Mouse (Mus musculus) fat pad, adult 2 months (tissue): ENCODE measurements around the gene Asap3.

Experiments used
- DNase-seq: peaks from one replicate; pipeline ENCODE4 v3.0.0-alpha.2; 2011; ENCODE audit warnings: low read depth, low spot score; ENCODE audit errors: extremely low read depth

Gene Asap3

DNA sequence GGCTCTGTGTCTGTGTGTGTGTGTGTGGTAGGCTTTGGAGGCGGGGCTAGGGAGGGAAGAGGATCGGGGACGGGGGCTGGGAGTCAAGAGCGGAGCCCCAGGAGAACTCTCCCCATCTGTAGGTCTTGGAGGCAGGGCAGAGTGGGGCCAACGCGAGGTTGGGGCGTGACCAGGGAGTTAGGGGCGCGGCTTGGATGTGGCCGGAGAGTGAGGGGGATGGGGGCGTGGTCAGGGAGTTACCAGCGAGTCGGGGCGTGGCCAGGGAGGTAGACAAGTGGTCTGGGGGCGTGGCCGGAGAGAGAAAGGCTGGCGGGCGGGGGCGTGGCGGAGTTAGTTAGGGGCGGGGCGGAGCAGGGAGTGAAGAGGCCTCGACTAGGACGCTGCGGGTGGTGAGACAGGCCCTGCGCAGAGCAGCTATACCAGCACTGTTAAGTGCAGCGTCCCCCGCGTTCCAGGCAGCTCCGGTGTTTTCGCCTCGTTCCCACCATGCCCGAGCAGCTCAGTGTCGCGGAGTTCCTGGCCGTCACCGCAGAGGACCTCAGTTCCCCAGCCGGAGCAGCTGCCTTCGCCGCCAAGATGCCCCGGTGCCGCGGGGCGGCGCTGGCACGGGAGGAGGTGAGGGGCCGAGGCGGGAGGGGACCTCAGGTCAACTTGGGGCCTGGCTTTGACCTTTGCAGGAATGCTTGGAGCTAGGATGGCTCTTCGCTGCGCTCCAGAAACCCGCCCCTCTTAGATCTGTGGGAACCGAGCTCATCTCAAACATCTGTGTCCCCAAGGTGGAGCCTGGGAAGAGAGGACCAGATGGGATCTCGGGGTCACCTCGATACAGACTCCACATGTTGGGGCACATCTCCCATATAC lies at the start of gene Asap3:
Asap3 (plus strand) TSS at position 333 of the 861 bp plus-strand sequence.
- no peak for DNase-seq

GRCm38 (mm10) chr4:136158498-136158897 lies 47.7 kb upstream of the Asap3 start:
- no peak for DNase-seq

- DNase-seq: no peak
Measured at GRCm38 (mm10) chr4:136159802-136160397, 46.3 kb upstream of the Asap3 start.

DNA sequence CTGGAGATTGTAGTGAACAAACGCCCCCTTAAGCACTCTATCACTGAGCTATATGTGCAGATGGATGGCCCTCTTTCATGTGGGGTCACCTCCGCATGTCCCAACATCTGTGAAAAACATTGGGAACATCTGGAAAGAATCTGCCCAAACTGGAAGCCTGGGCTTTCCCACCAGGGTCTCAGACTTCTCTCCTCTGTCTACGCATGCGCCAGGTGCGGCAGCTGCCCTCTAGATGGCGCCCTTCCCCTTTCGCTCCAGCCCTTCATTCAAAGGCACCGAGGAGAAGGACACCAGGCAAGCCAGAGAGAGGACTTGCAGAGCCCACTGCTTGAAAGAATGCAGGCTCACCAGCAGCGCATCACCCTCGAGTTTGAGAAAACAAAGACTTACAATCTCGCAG lies 42.7 kb upstream of the Asap3 start:
- DNase-seq: no peak

- no peak for DNase-seq
Measured at GRCm38 (mm10) chr4:136164981-136165380, 41.2 kb upstream of the Asap3 start.

- DNase-seq: no peak
Measured at GRCm38 (mm10) chr4:136167701-136168100, 38.5 kb upstream of the Asap3 start.

- no peak for DNase-seq
Measured at GRCm38 (mm10) chr4:136170401-136170800, 35.8 kb upstream of the Asap3 start.

DNA sequence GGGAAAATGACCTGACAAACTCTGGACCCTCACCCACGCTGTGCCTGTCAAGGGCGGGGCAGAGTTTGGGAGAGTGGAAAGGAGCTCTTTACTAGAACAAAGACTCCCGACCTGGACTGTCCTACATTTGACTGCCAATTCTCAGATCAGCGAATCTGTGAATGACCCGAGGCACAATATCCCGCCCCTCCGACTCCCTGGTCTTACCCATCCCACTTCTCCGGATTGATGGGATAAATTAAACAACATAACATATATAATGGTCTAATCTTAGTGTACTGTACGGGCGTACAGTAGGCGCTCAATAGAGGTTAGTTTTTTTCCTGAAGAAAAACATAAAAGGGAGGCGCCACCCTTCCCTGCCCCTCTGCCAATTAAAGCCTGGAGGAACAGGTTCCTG lies 34.7 kb upstream of the Asap3 start:
- DNase-seq: no peak

GRCm38 (mm10) chr4:136172011-136172541 lies 34.1 kb upstream of the Asap3 start, which contains the start of gene E2f2:
Gene E2f2 (plus strand): TSS chr4:136172394.
- no peak for DNase-seq

DNA sequence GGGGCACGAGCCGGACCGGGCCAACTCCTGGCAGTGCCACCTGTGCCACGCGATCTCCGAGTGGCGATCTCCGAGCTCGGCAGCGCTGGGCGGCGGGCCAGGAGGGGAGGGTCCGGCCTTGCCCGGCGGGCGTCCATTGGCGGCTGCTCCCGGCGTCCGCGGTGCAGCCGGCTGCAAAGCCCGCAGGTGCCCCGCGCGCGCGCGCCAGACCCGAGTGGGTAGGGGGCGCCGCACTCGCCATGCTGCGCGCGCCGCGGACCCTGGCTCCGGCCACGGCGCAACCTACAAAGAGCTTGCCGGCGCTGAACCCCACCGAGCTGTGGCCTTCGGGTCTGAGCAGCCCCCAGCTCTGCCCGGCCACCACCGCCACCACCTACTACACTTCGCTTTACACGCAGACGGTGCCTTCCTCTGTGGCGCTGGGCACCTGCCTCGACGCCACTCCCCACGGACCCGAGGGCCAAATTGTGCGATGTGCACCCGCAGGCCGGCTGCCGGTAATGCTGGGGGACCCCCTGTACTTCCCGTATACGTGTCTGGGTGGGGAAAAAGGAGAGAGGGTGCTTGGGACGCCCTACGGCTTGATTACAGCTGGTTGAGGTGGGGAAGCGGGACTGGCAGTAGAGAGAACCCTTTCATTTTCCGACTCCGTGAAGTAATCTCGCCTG lies 33.5 kb upstream of the Asap3 start:
- DNase-seq: no peak

DNA sequence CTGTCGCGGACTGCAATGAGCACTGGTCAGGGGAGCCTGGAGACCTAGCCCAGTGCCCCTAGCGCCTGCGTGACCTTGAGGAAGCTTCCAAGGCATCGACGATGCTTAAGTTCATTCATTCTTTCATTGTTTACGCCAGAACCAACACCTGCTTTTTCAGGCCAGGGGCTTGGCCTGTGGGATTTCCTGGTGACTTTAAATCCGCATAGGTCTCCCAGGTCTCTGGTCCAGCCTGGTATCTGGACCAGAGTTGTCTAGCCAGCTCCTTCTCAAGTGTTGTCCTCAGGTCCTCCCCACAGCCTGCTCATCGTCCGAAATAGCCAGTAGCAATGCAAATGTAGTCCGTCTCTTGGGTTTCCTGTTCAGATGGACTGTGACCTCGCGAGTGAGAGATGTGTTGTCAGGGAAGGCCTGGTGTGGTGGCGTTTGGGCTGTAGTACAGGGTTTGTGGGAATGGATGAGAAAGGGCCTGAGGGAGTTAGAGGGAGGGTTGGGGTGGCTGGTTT lies 32.9 kb upstream of the Asap3 start:
- DNase-seq: no peak

GRCm38 (mm10) chr4:136174216-136175193 lies 31.7 kb upstream of the Asap3 start:
- no peak for DNase-seq

DNA sequence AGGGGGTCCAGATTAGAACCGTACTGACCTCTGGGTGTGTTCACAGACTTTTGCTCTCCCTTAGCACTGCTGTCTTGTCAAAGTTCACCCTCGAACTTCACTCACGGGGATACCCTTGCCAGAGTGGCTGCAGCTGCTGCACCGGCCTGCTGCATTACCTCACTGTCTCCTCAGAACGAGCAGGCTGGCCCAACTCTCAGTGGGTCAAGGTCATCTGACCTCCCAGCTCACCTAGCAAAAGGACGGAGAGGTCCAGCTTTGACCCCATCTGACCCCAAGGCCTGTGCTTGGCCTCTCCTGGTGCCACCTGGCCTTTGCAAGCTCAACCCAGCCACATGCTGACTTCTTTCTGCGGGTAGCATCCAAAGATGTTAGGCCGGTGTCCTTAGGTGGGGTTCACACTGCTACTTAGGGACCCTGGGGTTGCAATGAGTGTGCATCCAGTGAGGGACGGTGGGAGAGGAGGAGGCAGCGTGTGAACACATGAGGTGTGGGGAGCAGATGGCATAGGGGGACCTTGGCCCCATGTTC lies 30.1 kb upstream of the Asap3 start:
- no peak for DNase-seq

DNA sequence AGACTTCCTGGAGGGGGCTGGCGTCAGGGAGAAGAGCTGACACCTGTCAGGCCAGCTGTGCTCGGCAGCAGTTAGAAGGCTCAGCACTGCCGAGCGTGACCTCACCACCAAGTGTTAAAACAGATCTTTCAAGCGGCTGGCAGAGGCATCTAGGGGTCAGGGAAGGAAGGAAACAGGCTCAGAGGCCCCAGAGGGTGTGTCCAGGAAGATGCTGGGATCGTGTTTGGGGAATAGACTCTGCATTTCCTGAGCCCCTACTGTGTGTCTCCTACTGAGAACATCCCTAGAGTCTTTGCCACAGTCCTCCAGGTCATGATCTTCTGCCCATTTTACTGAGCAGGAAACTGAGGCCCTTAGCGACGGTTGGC lies 28.9 kb upstream of the Asap3 start:
- no peak for DNase-seq

- no peak for DNase-seq
Measured at GRCm38 (mm10) chr4:136177612-136178474, 28.3 kb upstream of the Asap3 start.

DNA sequence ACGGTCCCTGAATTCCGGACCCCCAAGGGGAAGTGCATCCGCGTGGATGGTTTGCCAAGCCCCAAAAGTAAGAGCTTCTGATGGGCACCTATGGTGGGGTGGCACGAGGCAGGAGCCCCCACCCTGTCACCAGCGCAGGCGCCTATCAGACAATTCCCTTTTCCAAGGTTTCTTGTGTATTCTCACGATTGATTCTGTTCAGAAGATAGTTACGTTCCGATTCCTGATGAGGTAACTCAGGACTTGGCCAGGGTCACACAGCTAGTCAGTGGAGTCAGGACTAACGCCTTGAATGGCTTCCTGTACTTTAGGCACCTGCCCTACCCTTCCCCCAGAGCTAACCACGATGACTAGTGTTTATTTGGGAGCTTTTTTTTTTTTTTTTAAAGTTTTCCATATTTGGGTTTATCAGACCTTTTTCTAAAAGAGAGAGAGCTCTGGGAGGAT lies 27.7 kb upstream of the Asap3 start:
- DNase-seq: no peak

GRCm38 (mm10) chr4:136179456-136179855 lies 26.7 kb upstream of the Asap3 start:
- DNase-seq: no peak

DNA sequence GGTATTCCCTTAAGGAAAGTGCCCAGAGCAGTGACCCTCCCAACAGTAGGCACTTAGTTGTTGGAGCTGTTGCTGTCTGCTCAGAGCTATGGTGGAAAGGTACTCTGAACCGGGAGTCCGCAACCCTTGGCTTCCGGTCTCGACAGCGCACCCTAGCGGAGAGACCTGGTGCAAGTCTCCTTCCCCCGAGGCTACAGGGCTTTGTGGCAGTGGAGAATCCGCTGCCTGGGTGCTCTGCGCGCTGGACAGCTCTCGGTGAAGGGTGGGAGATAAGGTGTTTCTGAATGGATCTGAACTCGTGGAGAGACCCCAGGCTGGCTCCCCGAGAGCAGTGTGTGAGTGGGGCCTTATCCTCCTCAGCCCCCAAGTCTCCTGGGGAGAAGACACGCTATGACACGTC lies 26.2 kb upstream of the Asap3 start:
- no peak for DNase-seq
